Mouse (Mus musculus) stomach, embryonic 14.5 days (tissue): ENCODE measurements around the gene Klhl9. TPM values are rescaled to one million over a fixed set of nuclear protein-coding genes. Genes with fewer than 3 reads are reported as not detected.

Experiments used
- ATAC-seq: fragments of 200-750 bp; cut with Nextera tagmentation; 2 replicates; pipeline ENCODE4 v1.8.0; 2017; ENCODE audit warnings: low read depth, moderate TSS enrichment; ENCODE audit not compliant: insufficient number of reproducible peaks, insufficient read depth, low FRiP score
- H3K27ac ChIP-seq: fragments of 300-500 bp; sonication (generic); 2 replicates; pipeline ENCODE4 v1.5.1; 2014; ENCODE audit warnings: mild to moderate bottlenecking, low read length, moderate library complexity, mixed read lengths
- H3K27me3 ChIP-seq: fragments of 300-500 bp; sonication (generic); 2 replicates; pipeline ENCODE4 v1.6.1; 2014; ENCODE audit warnings: low read length, control low read depth, mixed read lengths; ENCODE audit not compliant: control insufficient read depth, insufficient read depth
- H3K36me3 ChIP-seq: fragments of 300-500 bp; sonication (generic); 2 replicates; pipeline ENCODE4 v1.6.1; 2014; ENCODE audit warnings: mild to moderate bottlenecking, control low read depth, low read length, moderate library complexity, mixed read lengths; ENCODE audit not compliant: control insufficient read depth, insufficient read depth
- H3K4me1 ChIP-seq: fragments of 300-500 bp; sonication (generic); 2 replicates; pipeline ENCODE4 v1.6.1; 2014; ENCODE audit warnings: low read length, control low read depth, mixed read lengths; ENCODE audit not compliant: control insufficient read depth, insufficient read depth
- H3K4me2 ChIP-seq: fragments of 300-500 bp; sonication (generic); replicated peaks from 2 replicates; pipeline ENCODE4 v1.6.1; 2014; ENCODE audit warnings: low read depth, low read length, control low read depth
- H3K4me3 ChIP-seq: fragments of 300-500 bp; sonication (generic); 2 replicates; pipeline ENCODE4 v1.5.1; 2014; ENCODE audit warnings: low read depth, low read length, control low read depth
- H3K9ac ChIP-seq: fragments of 300-500 bp; sonication (generic); replicated peaks from 2 replicates; pipeline ENCODE4 v1.6.1; 2014; ENCODE audit warnings: low read depth, mild to moderate bottlenecking, control low read depth, low read length, moderate library complexity, mixed read lengths
- H3K9me3 ChIP-seq: fragments of 300-500 bp; sonication (generic); 2 replicates; pipeline ENCODE4 v1.6.1; 2016; ENCODE audit warnings: low read depth, low read length, control low read depth; ENCODE audit not compliant: control insufficient read depth
- WGBS: fragments of 180-500 bp; shearing (Covaris S2); extraction: QIAGEN DNeasy Blood & Tissue Kit; methylation state at CpG from one replicate; pipeline ENCODE4 v1.1.7; 2014; 5-methylcytosine and 5-hydroxymethylcytosine counted together
- polyA plus RNA-seq: library from polyadenylated mRNA; unstranded; fragments of >200 nt; fragmentation: Nextera tagmentation; extraction: Ambion mirVana; gene quantifications from 2 replicates; pipeline ENCODE4 v1.2.1, GENCODE M21; 2014

Gene Klhl9
- polyA plus RNA-seq, 1 experiment from 2014 or later, result 121 TPM

GRCm38 (mm10) chr4:88681353-88681752 is 40.9 kb downstream of the Klhl9 start:
- H3K27ac ChIP-seq, result no peak overlapping the region
- no peak overlapping the region for H3K4me3 ChIP-seq
- H3K9me3 ChIP-seq, result no peaks in the 10 kb centered on the region
- H3K27me3 ChIP-seq, result no peaks in the 10 kb centered on the region
- no peaks in the 10 kb centered on the region for H3K4me1 ChIP-seq
- no peaks in the 10 kb centered on the region for H3K36me3 ChIP-seq
- 44% methylated on average over 3 of the region's 3 CpGs for WGBS
- no peak overlapping the region for H3K9ac ChIP-seq
- no peak overlapping the region for H3K4me2 ChIP-seq
- ATAC-seq, result no peak

- Histone ChIP-seq H3K9me3 (no peaks in the 10 kb centered on the region), H3K4me2 (no peak overlapping the region), H3K4me1 (no peaks in the 10 kb centered on the region), H3K4me3 (no peak overlapping the region), H3K27ac (no peak overlapping the region), H3K9ac (no peak overlapping the region), H3K27me3 (no peaks in the 10 kb centered on the region), H3K36me3 (no peaks in the 10 kb centered on the region)
- 46% methylated on average over 8 of the region's 8 CpGs for WGBS
- ATAC-seq, result no peak
These were observed 41.9 kb downstream of the Klhl9 start for GRCm38 (mm10) chr4:88680362-88680761.

GRCm38 (mm10) chr4:88676824-88677223 is 45.4 kb downstream of the Klhl9 start, which contains the start of gene Ifna16:
TSS of gene Ifna16 (minus strand) at chr4:88676924.
- 76% methylated on average over 1 of the region's 1 CpGs for WGBS
- ATAC-seq, result no peak
- H3K4me1 ChIP-seq, result no peaks in the 10 kb centered on the region

More at GRCm38 (mm10) chr4:88676824-88677223, 45.4 kb downstream of the Klhl9 start, which contains the start of gene Ifna16:
- Histone ChIP-seq H3K4me2 (no peak within 1 kb of the TSS), H3K36me3 (no peaks in the 10 kb centered on the region), H3K27ac (no peak within 1 kb of the TSS), H3K9me3 (no peaks in the 10 kb centered on the region), H3K9ac (no peak within 1 kb of the TSS), H3K4me3 (no peak within 1 kb of the TSS), H3K27me3 (no peaks in the 10 kb centered on the region)

Other genes with a start within 250 kb of the Klhl9 start
- not detected in 2 replicates for gene Ifnb1, start 199.7 kb downstream of the Klhl9 start, polyA plus RNA-seq
- gene Ifna15, start 164.2 kb downstream of the Klhl9 start, polyA plus RNA-seq, result not detected in 2 replicates
- gene Ifna14, start 150.7 kb downstream of the Klhl9 start, polyA plus RNA-seq, result not detected in 2 replicates
- gene Ifna9, start 130.1 kb downstream of the Klhl9 start, polyA plus RNA-seq, result not detected in 2 replicates
- not detected in 2 replicates for gene Ifna12, start 119.1 kb downstream of the Klhl9 start, polyA plus RNA-seq
- gene C87499, start 88.1 kb downstream of the Klhl9 start, polyA plus RNA-seq, result not detected in 2 replicates
- gene Ifna13, start 78.0 kb downstream of the Klhl9 start, polyA plus RNA-seq, result not detected in 2 replicates
- not detected in 2 replicates for gene Ifna16, start 45.5 kb downstream of the Klhl9 start, polyA plus RNA-seq
- not detected in 2 replicates for gene Ifna2, start 38.6 kb downstream of the Klhl9 start, polyA plus RNA-seq
- not detected in 2 replicates for gene Ifnab, start 31.1 kb downstream of the Klhl9 start, polyA plus RNA-seq
- gene Gm26566, start 660 bp downstream of the Klhl9 start, polyA plus RNA-seq, result 0.64 and 1.7 TPM in 2 replicates
- gene Gm13271, start 32.4 kb upstream of the Klhl9 start, polyA plus RNA-seq, result not detected in 2 replicates
- 0.24 TPM in 1 of 2 replicates, not detected in the other for gene Gm13283, start 37.7 kb upstream of the Klhl9 start, polyA plus RNA-seq
- gene Gm13290, start 51.4 kb upstream of the Klhl9 start, polyA plus RNA-seq, result 0.26 and 0.43 TPM in 2 replicates
- gene Gm13289, start 54.5 kb upstream of the Klhl9 start, polyA plus RNA-seq, result not detected in 2 replicates
- not detected in 2 replicates for gene Gm13272, start 57.4 kb upstream of the Klhl9 start, polyA plus RNA-seq
- gene Ifnz, start 59.7 kb upstream of the Klhl9 start, polyA plus RNA-seq, result not detected in 2 replicates
- gene Gm13276, start 63.2 kb upstream of the Klhl9 start, polyA plus RNA-seq, result not detected in 2 replicates
- not detected in 2 replicates for gene Gm13277, start 66.2 kb upstream of the Klhl9 start, polyA plus RNA-seq
- gene Gm13278, start 69.1 kb upstream of the Klhl9 start, polyA plus RNA-seq, result not detected in 2 replicates
- not detected in 2 replicates for gene Gm13275, start 72.0 kb upstream of the Klhl9 start, polyA plus RNA-seq
- gene Gm13279, start 74.9 kb upstream of the Klhl9 start, polyA plus RNA-seq, result not detected in 2 replicates
- 1.00 and 1.5 TPM in 2 replicates for gene Gm13285, start 77.2 kb upstream of the Klhl9 start, polyA plus RNA-seq
- not detected in 2 replicates for gene Gm13287, start 80.8 kb upstream of the Klhl9 start, polyA plus RNA-seq
- not detected in 2 replicates for gene Gm13288, start 83.1 kb upstream of the Klhl9 start, polyA plus RNA-seq
- not detected in 2 replicates for gene Ifna7, start 93.8 kb upstream of the Klhl9 start, polyA plus RNA-seq
- gene Ifna11, start 97.5 kb upstream of the Klhl9 start, polyA plus RNA-seq, result not detected in 2 replicates
- gene Ifna6, start 105.0 kb upstream of the Klhl9 start, polyA plus RNA-seq, result not detected in 2 replicates
- not detected in 2 replicates for gene Ifna5, start 113.1 kb upstream of the Klhl9 start, polyA plus RNA-seq
- not detected in 2 replicates for gene Ifna4, start 119.4 kb upstream of the Klhl9 start, polyA plus RNA-seq
- not detected in 2 replicates for gene Ifna1, start 127.6 kb upstream of the Klhl9 start, polyA plus RNA-seq
- gene Ifne, start 157.7 kb upstream of the Klhl9 start, polyA plus RNA-seq, result not detected in 2 replicates